Mouse (Mus musculus) frontal cortex, postnatal 14 days (tissue): ENCODE measurements around the gene Shbg.
"Not testable (repeated sequence)": the region's sequence is repeated elsewhere in the genome, so short reads cannot be mapped to it uniquely, and the experiment has no call there.

Experiments used
- DNase-seq, 2 experiments: peaks; one replicate each; pipeline ENCODE4 v3.0.0; 2022; ENCODE audit warnings: low spot score in 2 of 2

Gene Shbg

GRCm38 (mm10) chr11:69632284-69633089, 14.8 kb upstream of the Shbg start, which contains the start of gene Fxr2:
Gene Fxr2, plus strand, starts transcription at chr11:69632990.
- DNase-seq = peak; percentile 100

GRCm38 (mm10) chr11:69629802-69630201, 12.1 kb upstream of the Shbg start:
- no peak for DNase-seq

- DNase-seq = peak; percentile 38 to 67
Measured at GRCm38 (mm10) chr11:69628286-69628685, 10.6 kb upstream of the Shbg start.

DNA sequence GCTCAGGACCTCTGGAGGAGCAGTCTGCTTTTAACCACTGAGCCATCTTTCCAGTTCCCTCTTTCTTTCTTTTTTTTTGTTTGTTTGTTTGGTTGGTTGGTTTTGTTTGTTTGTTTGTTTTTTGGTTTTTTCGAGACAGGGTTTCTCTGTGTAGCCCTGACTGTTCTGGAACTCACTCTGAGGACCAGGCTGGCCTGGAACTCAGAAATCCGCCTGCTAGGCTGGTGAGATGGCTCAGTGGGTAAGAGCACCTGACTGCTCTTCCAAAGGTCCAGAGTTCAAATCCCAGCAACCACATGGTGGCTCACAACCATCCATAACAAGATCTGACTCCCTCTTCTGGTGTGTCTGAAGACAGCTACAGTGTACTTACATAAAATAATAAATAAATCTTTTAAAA, 6.6 kb upstream of the Shbg start:
- not testable (repeated sequence) for DNase-seq

DNA sequence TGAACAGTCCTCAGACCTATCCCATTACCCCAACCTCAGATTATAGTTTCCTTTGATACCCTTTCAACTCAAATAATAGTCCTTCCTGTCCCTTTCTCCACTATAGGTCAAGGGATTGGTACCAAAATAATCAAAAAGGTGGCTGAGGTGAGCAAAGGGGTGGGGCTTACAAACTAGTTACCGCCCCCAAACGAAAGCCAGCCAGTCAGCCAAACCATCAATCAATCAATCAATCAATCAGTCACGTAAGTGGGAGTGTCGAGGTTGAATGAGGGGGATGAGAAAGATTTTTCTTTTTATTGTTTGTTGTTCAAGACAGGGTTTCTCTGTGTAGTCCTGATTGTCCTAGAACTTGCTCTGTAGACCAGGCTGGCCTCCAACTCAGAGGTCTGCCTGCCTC, 5.3 kb upstream of the Shbg start:
- DNase-seq = no peak

DNA sequence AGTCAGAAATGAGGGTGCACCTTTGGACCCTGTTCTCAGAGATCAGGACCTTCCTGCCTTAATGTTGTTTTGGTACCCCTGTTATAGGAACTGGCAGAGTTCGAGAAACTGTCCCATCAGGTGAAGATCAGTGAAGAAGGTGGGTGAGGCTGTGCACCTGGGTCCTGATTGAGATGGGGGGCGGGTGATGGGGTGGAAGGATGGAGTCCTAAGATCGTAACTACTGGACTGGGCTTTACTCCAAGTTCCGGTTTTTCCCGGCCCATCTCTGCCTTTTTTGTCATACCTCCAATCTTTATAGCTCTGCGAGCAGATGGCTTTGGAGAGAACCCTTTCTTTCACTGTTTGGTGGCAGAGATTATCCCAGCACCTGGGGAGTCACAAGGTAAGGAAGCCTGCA, 4.7 kb upstream of the Shbg start:
- DNase-seq = no peak

DNA sequence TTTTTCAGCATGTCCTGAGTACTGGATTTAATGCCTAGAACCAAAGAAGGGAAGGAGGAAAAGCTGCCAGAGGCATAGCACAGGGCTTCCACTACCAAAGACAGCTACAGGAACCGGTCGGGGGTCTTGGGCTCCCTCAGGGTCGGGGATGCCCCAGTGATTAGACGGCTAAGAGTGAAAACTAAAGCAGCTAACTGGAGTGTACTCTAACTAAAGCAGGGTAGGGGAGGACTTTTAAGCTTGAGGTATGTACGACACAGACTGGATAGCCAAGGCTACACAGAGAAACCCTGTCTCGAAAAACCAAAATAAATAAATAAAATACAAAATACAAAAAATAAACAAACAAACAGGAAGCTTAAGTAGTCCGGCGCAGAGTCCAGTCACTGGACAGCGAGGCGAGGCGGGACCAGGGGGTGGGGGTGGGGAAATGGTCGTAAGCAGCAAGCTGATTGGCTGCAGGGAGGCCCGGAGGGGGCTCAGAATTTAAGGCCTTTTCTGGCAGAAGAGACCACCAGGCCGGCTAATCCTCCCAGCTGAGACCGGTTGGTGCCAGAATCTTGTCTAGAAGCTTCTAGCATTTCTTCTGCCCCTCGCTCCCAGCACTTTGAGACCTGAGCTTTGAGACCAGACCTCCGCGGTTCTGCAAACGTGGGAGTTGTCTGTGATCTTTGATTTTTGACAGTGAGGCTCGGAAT, 4.0 kb upstream of the Shbg start, which contains the start of gene Sat2:
TSS of gene Sat2 (plus strand) at position 454 of the 698 bp plus-strand sequence.
- DNase-seq = no peak

GRCm38 (mm10) chr11:69620394-69621081, 2.8 kb upstream of the Shbg start:
- DNase-seq = no peak

- DNase-seq = no peak
Measured at GRCm38 (mm10) chr11:69616781-69617180, 924 bp downstream of the Shbg start.

GRCm38 (mm10) chr11:69614257-69614588, 3.5 kb downstream of the Shbg start:
- not testable (repeated sequence) for DNase-seq

DNA sequence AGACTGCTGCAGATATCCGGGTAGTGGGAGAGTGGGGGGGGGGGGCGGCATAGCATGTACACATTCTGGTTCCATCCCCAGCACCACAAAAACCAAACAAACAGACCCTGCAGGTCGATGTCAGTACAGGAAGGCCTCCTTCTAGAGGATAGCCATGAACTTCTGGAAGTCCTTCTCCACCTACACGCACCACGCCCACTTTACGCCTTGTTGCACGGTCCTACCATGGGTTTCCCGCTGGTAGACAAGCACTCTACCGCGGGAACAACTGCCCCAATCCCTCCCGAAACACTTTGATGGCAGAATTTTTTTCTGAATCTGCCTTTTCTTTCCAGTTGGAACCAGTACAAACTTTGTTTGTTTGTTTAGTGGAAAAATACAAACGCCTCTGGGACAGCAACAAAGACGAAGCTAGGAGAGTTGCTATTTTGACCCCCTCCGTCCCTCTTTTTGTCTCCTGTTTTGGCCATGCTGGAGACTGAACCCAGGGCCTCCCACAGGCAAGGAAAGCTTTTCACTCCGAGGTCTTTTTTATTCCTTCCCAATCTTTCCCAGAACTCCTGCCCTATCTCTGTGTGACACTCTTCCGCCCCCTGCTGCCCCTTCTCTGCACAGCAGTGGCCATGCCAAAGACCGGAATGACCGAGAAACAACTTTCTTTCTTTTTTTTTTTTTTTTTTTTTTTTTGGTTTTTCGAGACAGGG, 4.0 kb downstream of the Shbg start:
- peak; percentile 65 to 74 for DNase-seq

- no peak for DNase-seq
Measured at GRCm38 (mm10) chr11:69610899-69611298, 6.8 kb downstream of the Shbg start.

DNA sequence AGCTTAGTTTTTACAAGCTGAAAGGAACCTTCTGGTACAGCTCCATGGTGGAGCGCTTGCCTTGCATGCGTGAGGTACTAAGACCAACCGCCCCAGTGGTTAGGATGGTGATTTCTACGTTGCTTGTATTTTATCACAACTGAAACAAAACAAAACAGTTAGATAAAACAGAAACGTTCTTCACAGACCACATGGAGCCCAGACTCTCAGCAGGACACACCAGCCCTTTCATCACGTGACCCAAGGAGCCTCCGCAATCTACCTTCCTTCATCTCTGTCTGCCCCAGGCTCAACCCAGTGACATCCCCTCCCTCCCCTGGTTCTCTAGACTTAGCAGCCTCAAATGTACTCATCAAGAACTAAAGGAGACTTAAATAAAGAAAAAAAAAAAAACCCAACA, 8.3 kb downstream of the Shbg start:
- no peak for DNase-seq

GRCm38 (mm10) chr11:69608525-69608924, 9.2 kb downstream of the Shbg start:
- no peak for DNase-seq

GRCm38 (mm10) chr11:69606832-69607231, 10.9 kb downstream of the Shbg start:
- no peak for DNase-seq

DNA sequence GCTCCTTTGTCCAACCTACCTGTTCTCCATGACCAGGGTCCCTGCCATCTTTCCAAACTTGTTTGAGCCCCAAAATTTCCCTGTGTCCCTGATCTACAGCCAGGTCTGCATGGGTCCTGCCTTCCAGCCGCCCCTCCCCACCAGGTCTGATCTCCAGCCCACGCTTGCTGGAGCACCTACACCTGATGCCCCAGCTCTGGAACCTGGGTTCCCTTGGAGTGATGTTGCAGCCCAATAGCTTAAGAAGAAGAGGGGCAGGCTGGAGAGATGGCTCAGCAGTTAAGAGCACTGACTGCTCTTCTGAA, 11.3 kb downstream of the Shbg start:
- no peak for DNase-seq

DNA sequence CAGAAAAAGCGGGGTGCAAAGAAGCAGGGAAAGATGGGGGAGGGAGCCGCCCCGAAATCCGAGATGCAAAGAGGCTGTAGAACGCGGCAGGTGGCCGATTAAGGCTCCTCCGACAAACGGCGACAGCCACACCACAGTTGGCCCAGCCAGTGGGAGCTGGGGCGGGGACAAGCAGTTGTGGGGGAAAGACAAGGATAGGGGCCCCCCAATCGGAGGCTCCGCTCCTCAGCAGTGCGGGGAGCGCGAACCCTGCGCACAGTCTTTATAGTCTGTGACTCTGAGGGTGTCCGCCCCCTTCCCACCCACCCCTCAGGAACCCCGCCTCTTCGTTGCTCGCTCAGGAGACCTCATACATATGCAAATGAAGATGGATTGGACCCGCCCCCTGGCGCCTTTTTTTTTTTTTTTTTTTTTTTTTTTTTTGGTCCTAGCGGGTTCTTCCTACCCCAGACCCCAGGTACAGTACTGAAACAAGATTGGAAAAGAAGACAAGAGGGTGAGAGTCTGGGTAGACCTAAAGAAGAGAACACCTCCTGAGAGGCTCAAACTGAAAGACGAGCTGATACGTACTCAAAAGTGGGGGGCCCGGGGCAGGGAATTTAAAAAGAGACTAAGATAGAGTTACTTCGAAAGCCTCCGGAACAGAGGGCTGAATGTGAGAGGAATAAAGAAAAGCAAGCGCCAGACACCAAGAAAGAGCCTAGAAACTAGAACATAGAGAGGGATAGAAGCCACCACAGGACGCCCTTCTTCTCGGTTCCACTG, 11.8 kb downstream of the Shbg start, which contains the start of gene Atp1b2:
TSS of gene Atp1b2 (minus strand) at position 217 of the 765 bp plus-strand sequence.
- peak; percentile 72 to 74 for DNase-seq

DNA sequence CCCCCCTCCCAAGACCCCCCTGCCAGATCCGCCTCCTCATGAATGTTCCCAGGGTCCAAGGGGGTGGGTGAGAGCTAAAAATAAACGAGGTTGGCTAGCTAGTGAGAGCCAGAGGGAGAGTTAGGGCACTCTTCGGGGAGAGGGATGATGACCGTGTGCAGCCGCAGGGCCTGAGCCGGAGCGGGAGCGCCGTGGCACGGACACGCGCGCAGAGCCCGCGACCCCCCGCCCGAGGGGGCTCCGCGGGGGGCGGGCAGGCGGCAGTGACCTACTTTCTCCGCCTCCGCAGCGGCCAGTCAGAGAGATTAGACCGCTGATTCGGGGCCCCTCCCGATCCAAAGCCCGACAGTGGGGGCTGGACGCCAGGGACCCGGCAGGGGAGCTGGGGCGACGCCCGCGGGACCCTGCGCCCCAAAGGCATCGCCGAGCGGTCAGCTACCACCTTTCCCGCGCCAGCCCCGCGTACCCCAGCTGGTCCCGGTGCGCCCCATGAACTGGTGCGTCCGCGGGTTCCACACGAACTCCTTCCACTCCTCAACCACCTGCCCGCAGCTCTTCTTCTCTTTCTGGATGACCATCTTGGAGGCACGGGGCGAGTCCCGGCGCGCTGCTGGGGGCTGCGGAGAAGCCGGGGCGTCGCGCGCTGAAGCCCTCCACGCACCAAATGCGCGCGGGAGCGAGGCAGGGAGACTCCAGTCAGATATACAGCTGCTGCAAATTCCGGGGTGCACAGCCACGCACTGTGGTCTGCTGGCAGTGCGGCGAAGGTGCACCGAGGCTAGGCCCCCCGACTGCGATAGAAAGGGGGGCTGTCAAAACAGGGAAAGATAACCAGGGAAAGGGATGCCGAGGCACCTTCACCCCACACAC, 12.7 kb downstream of the Shbg start:
- DNase-seq = no peak

GRCm38 (mm10) chr11:69604347-69604746, 13.4 kb downstream of the Shbg start:
- no peak for DNase-seq

DNA sequence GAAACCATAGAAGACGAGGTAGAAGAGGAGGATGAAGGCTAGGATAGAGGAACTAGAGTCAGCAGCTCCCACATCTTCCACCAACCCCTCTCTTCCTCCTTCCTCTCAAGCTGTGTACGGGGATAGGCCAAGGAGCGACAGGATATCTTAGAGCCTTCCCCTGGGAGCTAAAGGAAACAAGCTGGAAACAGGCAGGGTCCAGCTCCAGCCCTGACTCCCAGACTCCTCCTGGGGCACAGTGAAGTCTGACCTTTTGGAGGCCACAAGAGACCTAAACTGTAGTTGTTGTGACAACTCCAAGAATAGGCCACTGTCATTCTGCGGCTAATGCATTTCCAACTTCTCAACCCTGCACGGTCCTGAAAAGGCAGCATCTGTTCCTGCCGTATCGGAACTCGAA, 14.2 kb downstream of the Shbg start:
- DNase-seq = no peak
